Mouse (Mus musculus): ENCODE measurements at regions not wholly inside any gene's neighbourhood (a gene's known extent, or its start where the extent isn't known, plus 50 kb on each side); places are given as distances from the start of the nearest gene placed in this dataset.

DNA sequence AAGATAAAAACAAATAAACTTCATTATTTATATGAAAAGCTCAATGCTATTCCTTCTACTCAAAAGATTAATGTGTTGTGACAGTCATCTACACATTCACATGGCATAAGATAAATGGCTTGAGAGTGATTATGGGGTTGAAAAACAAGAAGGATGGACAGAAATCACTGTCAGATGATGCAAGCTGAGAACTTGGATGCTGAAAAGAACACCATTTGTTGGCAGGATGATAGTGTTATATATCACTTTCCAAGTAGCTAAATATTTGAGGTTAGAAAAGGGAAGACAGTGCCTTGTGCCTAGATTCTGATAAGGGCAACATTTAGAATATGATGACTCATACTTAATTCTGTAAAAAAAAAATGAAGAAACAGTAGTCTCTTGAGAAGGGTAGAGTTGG is 817.0 kb downstream of the Phex start:
- no peak for DNase-seq

DNA sequence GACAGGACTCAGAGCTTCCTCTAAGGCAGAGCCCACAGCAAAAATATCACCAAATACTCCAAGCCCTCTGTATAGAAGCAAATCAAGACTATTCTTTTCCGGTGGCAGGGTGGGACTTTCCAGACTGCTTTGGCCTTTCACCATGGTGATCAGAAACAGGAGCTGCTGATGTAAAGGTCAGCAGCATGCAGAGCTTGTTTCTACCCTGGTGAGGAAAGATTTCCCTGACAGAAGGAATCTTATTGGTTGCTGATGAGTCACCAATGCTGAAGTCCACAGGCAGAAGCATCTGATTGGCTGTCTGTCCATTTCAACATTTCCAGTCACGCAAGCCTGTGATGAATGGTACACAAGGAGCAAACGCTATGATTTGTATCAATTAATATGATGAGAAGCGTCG is 820.4 kb downstream of the Phex start:
- DNase-seq: peak; percentile 0 to 8

Data from adrenal gland, postnatal 36 days (tissue).